Mouse (Mus musculus) thymus, adult 2 months (tissue): ENCODE data around the gene Pou2f2.

Source experiments
- CTCF ChIP-seq: fragments of 200-500 bp; IDR thresholded peaks from 2 replicates; pipeline ENCODE4 v1.5.1; 2012; ENCODE audit warnings: mild to moderate bottlenecking, control low read depth, low read length, moderate library complexity, borderline replicate concordance; ENCODE audit not compliant: control insufficient read depth, poor library complexity, insufficient read depth; ENCODE audit errors: extremely low read depth
- POLR2A ChIP-seq: fragments of 200-500 bp; IDR thresholded peaks from 2 replicates; pipeline ENCODE4 v1.6.1; 2012; ENCODE audit warnings: mild to moderate bottlenecking, low read length, control low read depth, moderate library complexity; ENCODE audit not compliant: control insufficient read depth, poor library complexity, insufficient read depth; ENCODE audit errors: extremely low read depth

- TF ChIP-seq POLR2A (no peak), CTCF (no peak)
Measured at GRCm38 (mm10) chr7:25196107-25196506, 16.6 kb upstream of the Pou2f2 start.
